Mouse (Mus musculus) CD4-positive, CD25-positive, alpha-beta regulatory T cell, adult 9 weeks (primary cell): ENCODE measurements around the gene Mars2. TPM values are rescaled to one million over a fixed set of nuclear protein-coding genes. Genes with fewer than 3 reads are reported as not detected.

ENCODE experiments used
- polyA plus RNA-seq: library from polyadenylated mRNA; unstranded; fragments of 100-300 nt; shearing (Covaris generic); gene quantifications from one replicate; pipeline ENCODE4 v1.2.1, GENCODE M21; 2017

Gene Mars2
- polyA plus RNA-seq: 2.3 TPM

DNA sequence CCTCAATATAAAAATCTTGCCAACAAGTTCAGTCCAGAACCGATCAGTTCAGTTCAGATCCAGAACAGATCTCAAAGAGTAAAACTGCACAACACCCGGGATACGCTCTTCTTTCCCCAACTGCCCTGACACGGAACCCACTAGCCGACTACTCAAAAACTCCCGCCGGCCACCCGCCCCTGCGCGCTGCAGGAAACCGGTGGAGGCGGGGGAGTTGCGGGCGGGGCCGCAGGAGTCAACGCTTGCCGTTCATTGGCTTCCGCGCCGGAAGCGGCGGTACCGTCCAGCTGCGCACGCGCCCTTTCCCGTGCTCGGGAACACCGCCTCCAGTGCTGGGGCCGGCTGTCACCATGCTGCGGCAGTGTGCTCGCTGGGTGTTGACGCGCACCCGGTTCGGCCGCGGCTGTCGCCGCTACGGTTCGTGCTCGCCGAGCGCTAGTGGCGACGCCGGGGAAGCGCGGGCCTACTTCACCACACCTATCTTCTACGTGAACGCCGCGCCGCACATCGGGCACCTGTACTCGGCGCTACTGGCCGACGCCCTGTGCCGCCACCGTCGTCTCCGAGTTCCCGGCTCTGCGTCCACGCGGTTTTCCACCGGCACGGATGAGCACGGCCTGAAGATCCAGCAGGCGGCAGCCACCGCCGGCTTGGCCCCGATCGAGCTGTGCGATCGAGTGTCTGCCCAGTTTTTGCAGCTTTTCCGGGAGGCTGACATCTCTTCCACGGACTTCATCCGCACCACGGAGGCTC, at the start of gene Mars2:
Gene Mars2 (plus strand): TSS at position 288 of the 753 bp plus-strand sequence.

DNA sequence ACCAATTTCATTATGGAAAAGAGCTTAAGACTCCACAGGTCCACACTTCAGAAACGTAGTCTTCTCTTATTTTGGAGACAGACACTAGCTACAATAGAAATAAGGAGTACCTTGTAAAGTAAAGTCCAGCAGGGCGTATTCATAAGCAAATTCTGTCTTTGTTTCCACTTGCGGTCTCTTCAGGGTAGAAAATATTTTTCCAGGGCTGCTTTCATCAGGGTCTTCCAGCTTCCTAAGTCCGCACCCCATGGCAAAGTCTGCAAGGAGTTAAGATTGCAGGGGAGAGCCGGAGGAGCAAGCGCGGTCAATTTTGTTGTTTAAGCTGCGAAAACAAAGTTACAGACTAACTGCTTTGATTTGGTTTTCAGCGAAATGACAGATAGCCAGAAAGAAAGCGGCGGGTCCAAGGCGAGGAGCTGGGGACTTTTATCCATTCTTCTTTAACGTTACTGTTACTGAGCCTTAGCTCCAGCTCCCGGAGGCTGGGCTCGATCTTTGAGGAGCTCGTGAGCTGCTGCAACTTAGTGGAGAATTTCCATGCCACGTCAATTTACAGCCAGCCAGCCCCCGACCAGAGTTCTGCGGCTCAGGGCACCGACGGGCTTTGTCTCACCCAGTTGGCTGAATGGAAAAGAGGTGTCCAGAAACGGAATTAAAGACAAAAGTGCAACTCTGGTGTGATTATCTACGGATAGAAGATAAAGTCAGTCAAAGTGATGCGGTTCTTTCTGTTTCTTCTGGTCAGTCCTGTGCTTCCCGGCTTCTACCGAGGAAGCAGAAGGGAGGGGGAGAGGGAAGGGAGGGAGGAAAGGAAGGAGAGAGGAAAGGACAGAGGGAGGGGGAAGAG, 10.7 kb upstream of the Mars2 start, which contains the start of gene Rftn2:
Gene Rftn2 (minus strand): TSS at position 772 of the 847 bp plus-strand sequence.

Other genes starting within 250 kb of the Mars2 start
- 768 TPM for gene Sf3b1, start 209.7 kb upstream of the Mars2 start, polyA plus RNA-seq
- gene Coq10b, start 184.4 kb upstream of the Mars2 start, polyA plus RNA-seq: 25.5 TPM
- 156 TPM for gene Hspe1, start 149.0 kb upstream of the Mars2 start, polyA plus RNA-seq
- 168 TPM for gene Hspd1, start 148.9 kb upstream of the Mars2 start, polyA plus RNA-seq
- 128 TPM for gene Mob4, start 105.9 kb upstream of the Mars2 start, polyA plus RNA-seq
- gene Rftn2, start 10.4 kb upstream of the Mars2 start, polyA plus RNA-seq: 5.6 TPM
- gene Boll, start 126.3 kb downstream of the Mars2 start, polyA plus RNA-seq: 0.82 TPM
- 2.0 TPM for gene Plcl1, start 168.7 kb downstream of the Mars2 start, polyA plus RNA-seq